Mouse (Mus musculus) induced T-regulatory cell, adult 2 months (primary cell): ENCODE data around the gene Mcrs1.

Experiments
- DNase-seq: peaks from one replicate; pipeline ENCODE4 v3.0.0-alpha.2; 2012; ENCODE audit warnings: low read depth

The Mcrs1 gene

DNA sequence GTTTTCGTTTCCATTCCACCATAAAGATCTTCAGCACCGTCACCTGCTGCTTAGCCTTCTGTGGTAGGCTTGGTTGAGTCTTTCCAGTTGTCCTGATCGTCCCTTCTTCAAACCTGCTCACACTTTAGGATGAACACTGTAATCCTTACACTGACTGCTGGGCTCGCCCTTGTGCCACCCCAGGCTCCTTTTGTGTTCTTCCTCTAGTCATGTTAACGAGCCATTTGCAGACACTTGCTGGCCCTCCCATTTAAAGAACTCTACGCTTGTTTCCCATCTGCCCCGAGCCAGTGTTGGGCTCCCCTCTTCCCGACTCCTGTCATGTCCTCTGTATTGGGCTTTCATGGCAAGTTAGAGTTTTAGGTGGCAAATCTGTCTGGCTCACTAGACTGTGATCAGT is 45.8 kb downstream of the Mcrs1 start:
- no peak for DNase-seq

DNA sequence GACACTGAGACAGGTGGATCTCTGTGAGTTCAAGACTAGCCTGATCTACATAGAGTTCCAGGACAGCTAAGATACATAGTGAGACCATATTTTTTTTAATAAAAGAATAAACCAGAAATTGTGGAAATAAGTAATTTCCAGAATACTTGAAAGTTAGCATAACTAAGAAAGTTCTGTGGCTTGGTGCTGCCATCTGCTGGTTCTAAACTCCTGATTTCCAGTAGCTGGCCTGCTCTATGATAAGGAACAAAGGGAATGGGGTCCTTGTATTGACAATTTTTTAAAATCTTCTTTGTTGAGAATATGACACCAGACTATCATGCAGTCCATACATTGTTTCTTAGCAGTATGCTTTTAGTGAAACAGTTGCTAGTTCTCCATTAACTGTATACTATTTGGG is 53.0 kb downstream of the Mcrs1 start:
- DNase-seq = peak; percentile 58

DNA sequence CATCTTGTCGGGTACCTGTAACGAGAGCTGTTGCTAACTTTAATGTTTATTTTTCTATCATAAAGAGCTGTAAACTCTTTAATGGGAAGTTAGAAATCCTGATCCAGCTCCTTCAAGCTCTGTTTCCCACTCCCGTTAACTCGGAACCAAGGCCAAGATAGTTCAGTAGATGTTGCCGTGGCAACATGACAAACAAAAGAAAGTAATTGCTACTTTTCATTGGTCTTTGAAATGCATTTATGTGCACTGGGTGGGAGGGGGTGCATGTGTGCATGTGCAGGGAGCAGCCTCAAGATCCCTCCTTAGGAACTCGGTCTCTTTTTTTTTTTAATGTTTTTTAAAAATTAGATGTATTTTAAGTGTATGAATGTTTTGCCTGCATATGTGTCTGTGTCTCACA is 56.7 kb downstream of the Mcrs1 start:
- DNase-seq = no peak

DNA sequence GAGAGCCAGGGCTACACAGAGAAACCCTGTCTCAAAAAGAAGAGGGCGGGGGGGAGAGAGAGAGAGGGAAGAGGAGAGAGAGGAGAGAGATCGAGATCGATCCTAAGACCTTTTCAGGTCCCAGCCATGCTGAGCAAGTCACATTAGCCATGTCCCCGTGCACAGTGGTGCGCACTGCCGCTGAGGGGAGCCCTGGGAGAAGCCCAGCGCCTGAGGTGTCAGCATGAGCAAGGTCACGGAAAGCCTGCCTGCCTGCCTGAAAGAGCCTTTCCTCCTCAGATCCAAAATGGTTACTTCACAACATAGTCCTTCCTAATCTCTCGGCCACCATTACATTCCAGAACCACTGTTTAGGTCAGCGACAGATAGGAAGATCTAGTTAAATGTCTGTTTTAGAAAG is 57.4 kb downstream of the Mcrs1 start:
- no peak for DNase-seq
